Mouse (Mus musculus): ENCODE data around the gene Alpk1.

GRCm38 (mm10) chr3:127749981-127750562 is 30.3 kb downstream of the Alpk1 start:
- TF ChIP-seq POLR2A (IDR thresholded peaks at IDR 0.05; ENCODE audit: low read depth, low read length), result no peak
- no peak for TF ChIP-seq CTCF (IDR thresholded peaks at IDR 0.05; ENCODE audit: extremely low read depth, insufficient read depth, insufficient read length, insufficient replicate concordance)
